Mouse (Mus musculus): Measurements from ENCODE around the gene Lpin1. TPM values are rescaled to one million over a fixed set of nuclear protein-coding genes. Genes with fewer than 3 reads are reported as not detected.
A peak's percentile ranks its signal among the peaks of the same experiment; 100 is the strongest.

Gene Lpin1
- polyA plus RNA-seq, 1 experiment from 2014 or later = 5.9 TPM

GRCm38 (mm10) chr12:16539965-16540661 is 70.7 kb downstream of the Lpin1 start:
- H3K27me3 ChIP-seq = no peaks in the 10 kb centered on the region
- 39% methylated on average over 5 of the region's 5 CpGs for WGBS
- no peak overlapping the region for H3K9ac ChIP-seq
- no peak overlapping the region for H3K4me3 ChIP-seq
- H3K9me3 ChIP-seq = no peaks in the 10 kb centered on the region
- H3K4me2 ChIP-seq = no peak overlapping the region
- H3K27ac ChIP-seq = peak overlapping the region; percentile 60; the same call in 1 of the 2 replicates
- H3K4me1 ChIP-seq = peaks cover 14% of the 10 kb centered on the region
- ATAC-seq (ENCODE audit: insufficient number of reproducible peaks, insufficient read depth, low FRiP score, low TSS enrichment, low read depth) = no peak
- H3K36me3 ChIP-seq = peaks cover 47% of the 10 kb centered on the region

- Histone ChIP-seq H3K9ac (peak overlapping the region; percentile 55; the same call in 1 of the 2 replicates), H3K27me3 (no peaks in the 10 kb centered on the region), H3K4me2 (0 out of 2 replicates have a peak overlapping the region, but pooled peaks have one; percentile 1), H3K4me3 (no peak overlapping the region), H3K9me3 (no peaks in the 10 kb centered on the region), H3K4me1 (peaks cover 14% of the 10 kb centered on the region), H3K27ac (peak overlapping the region; percentile 48; the same call in 1 of the 2 replicates), H3K36me3 (peaks cover 11% of the 10 kb centered on the region)
- ATAC-seq (ENCODE audit: insufficient number of reproducible peaks, insufficient read depth, low FRiP score, low TSS enrichment, low read depth) = no peak
- WGBS = 21% methylated on average over 4 of the region's 4 CpGs
These were observed 77.4 kb downstream of the Lpin1 start for GRCm38 (mm10) chr12:16533331-16533828.

- Histone ChIP-seq H3K27ac (peak overlapping the region; percentile 48; the same call in 1 of the 2 replicates), H3K27me3 (no peaks in the 10 kb centered on the region), H3K9ac (peak overlapping the region; percentile 55), H3K4me1 (peaks cover 14% of the 10 kb centered on the region), H3K4me2 (peak overlapping the region; percentile 1; the same call in 1 of the 2 replicates), H3K9me3 (no peaks in the 10 kb centered on the region), H3K36me3 (peaks cover 6% of the 10 kb centered on the region), H3K4me3 (no peak overlapping the region)
- 46% methylated on average over 7 of the region's 7 CpGs for WGBS
- ATAC-seq (ENCODE audit: insufficient number of reproducible peaks, insufficient read depth, low FRiP score, low TSS enrichment, low read depth) = no peak
These were observed 77.9 kb downstream of the Lpin1 start for GRCm38 (mm10) chr12:16532860-16533230.

- peak overlapping the region; percentile 55 for H3K9ac ChIP-seq
- no peaks in the 10 kb centered on the region for H3K36me3 ChIP-seq
- H3K4me1 ChIP-seq = peaks cover 14% of the 10 kb centered on the region
- no peaks in the 10 kb centered on the region for H3K9me3 ChIP-seq
- ATAC-seq (ENCODE audit: insufficient number of reproducible peaks, insufficient read depth, low FRiP score, low TSS enrichment, low read depth) = no peak
- no peaks in the 10 kb centered on the region for H3K27me3 ChIP-seq
- peak overlapping the region; percentile 48; the same call in 1 of the 2 replicates for H3K27ac ChIP-seq
- WGBS = 70% methylated on average over 15 of the region's 15 CpGs
- no peak overlapping the region for H3K4me3 ChIP-seq
- peak overlapping the region; percentile 1; the same call in 1 of the 2 replicates for H3K4me2 ChIP-seq
These were observed 78.6 kb downstream of the Lpin1 start for GRCm38 (mm10) chr12:16531956-16532859.

- no peaks in the 10 kb centered on the region for H3K27me3 ChIP-seq
- no peak overlapping the region for H3K4me2 ChIP-seq
- no peak overlapping the region for H3K27ac ChIP-seq
- H3K4me3 ChIP-seq = no peak overlapping the region
- ATAC-seq (ENCODE audit: insufficient number of reproducible peaks, insufficient read depth, low FRiP score, low TSS enrichment, low read depth) = no peak
- peaks cover 8% of the 10 kb centered on the region for H3K9me3 ChIP-seq
- no peak overlapping the region for H3K9ac ChIP-seq
- H3K36me3 ChIP-seq = no peaks in the 10 kb centered on the region
- 76% methylated on average over 7 of the region's 7 CpGs for WGBS
- peaks cover 14% of the 10 kb centered on the region for H3K4me1 ChIP-seq
These were observed 82.1 kb downstream of the Lpin1 start for GRCm38 (mm10) chr12:16528650-16529049.

- Histone ChIP-seq H3K9ac (no peak overlapping the region), H3K9me3 (peaks cover 8% of the 10 kb centered on the region), H3K4me3 (no peak overlapping the region), H3K27ac (no peak overlapping the region), H3K27me3 (no peaks in the 10 kb centered on the region), H3K4me1 (peaks cover 7% of the 10 kb centered on the region), H3K4me2 (no peak overlapping the region), H3K36me3 (no peaks in the 10 kb centered on the region)
- WGBS = 76% methylated on average over 3 of the region's 3 CpGs
- ATAC-seq (ENCODE audit: insufficient number of reproducible peaks, insufficient read depth, low FRiP score, low TSS enrichment, low read depth) = no peak
These were observed 82.8 kb downstream of the Lpin1 start for GRCm38 (mm10) chr12:16527941-16528340.

GRCm38 (mm10) chr12:16526862-16527261 is 83.9 kb downstream of the Lpin1 start:
- 84% methylated on average over 5 of the region's 5 CpGs for WGBS
- H3K27ac ChIP-seq = no peak overlapping the region
- no peak overlapping the region for H3K4me3 ChIP-seq
- H3K4me1 ChIP-seq = no peaks in the 10 kb centered on the region
- no peaks in the 10 kb centered on the region for H3K27me3 ChIP-seq
- H3K36me3 ChIP-seq = no peaks in the 10 kb centered on the region
- ATAC-seq (ENCODE audit: insufficient number of reproducible peaks, insufficient read depth, low FRiP score, low TSS enrichment, low read depth) = no peak
- H3K9me3 ChIP-seq = peaks cover 8% of the 10 kb centered on the region
- no peak overlapping the region for H3K4me2 ChIP-seq
- no peak overlapping the region for H3K9ac ChIP-seq

GRCm38 (mm10) chr12:16526134-16526533 is 84.6 kb downstream of the Lpin1 start:
- WGBS = 94% methylated on average over 2 of the region's 2 CpGs
- Histone ChIP-seq H3K4me3 (no peak overlapping the region), H3K4me2 (no peak overlapping the region), H3K4me1 (no peaks in the 10 kb centered on the region), H3K27me3 (no peaks in the 10 kb centered on the region), H3K27ac (no peak overlapping the region), H3K36me3 (no peaks in the 10 kb centered on the region), H3K9ac (no peak overlapping the region), H3K9me3 (peaks cover 8% of the 10 kb centered on the region)
- ATAC-seq (ENCODE audit: insufficient number of reproducible peaks, insufficient read depth, low FRiP score, low TSS enrichment, low read depth) = no peak

GRCm38 (mm10) chr12:16515183-16515582 is 95.6 kb downstream of the Lpin1 start:
- ATAC-seq (ENCODE audit: insufficient number of reproducible peaks, insufficient read depth, low FRiP score, low TSS enrichment, low read depth) = no peak
- H3K36me3 ChIP-seq = no peaks in the 10 kb centered on the region
- no peak overlapping the region for H3K4me3 ChIP-seq
- H3K27ac ChIP-seq = no peak overlapping the region
- peaks cover 6% of the 10 kb centered on the region; the same call in 1 of the 2 replicates for H3K4me1 ChIP-seq
- no peak overlapping the region for H3K4me2 ChIP-seq
- H3K27me3 ChIP-seq = no peaks in the 10 kb centered on the region
- H3K9ac ChIP-seq = no peak overlapping the region
- 89% methylated on average over 9 of the region's 9 CpGs for WGBS
- H3K9me3 ChIP-seq = no peaks in the 10 kb centered on the region

GRCm38 (mm10) chr12:16512991-16513390 is 97.8 kb downstream of the Lpin1 start:
- Histone ChIP-seq H3K27me3 (no peaks in the 10 kb centered on the region; the same call in 1 of the 2 replicates), H3K36me3 (no peaks in the 10 kb centered on the region), H3K27ac (no peak overlapping the region), H3K9me3 (no peaks in the 10 kb centered on the region), H3K4me2 (no peak overlapping the region), H3K4me1 (peaks cover 17% of the 10 kb centered on the region), H3K4me3 (no peak overlapping the region), H3K9ac (no peak overlapping the region)
- no peak for ATAC-seq (ENCODE audit: insufficient number of reproducible peaks, insufficient read depth, low FRiP score, low TSS enrichment, low read depth)
- WGBS = 84% methylated on average over 1 of the region's 1 CpGs

- Histone ChIP-seq H3K36me3 (no peaks in the 10 kb centered on the region), H3K4me1 (peaks cover 18% of the 10 kb centered on the region), H3K4me3 (no peak overlapping the region), H3K27ac (no peak overlapping the region), H3K9me3 (no peaks in the 10 kb centered on the region), H3K27me3 (no peaks in the 10 kb centered on the region; the same call in 1 of the 2 replicates), H3K4me2 (peak overlapping the region; percentile 43), H3K9ac (no peak overlapping the region; the same call in 1 of the 2 replicates)
- 15% methylated on average over 13 of the region's 13 CpGs for WGBS
- ATAC-seq (ENCODE audit: insufficient number of reproducible peaks, insufficient read depth, low FRiP score, low TSS enrichment, low read depth) = 0 out of 2 replicates have a peak, but pooled peaks have one; percentile 43
These were observed 101.5 kb downstream of the Lpin1 start for GRCm38 (mm10) chr12:16509122-16509752.
